Mouse (Mus musculus) layer of hippocampus, adult 11-12 months (tissue): ENCODE data around the gene Pcp4l1.
"Not testable (repeated sequence)": the region's sequence is repeated elsewhere in the genome, so short reads cannot be mapped to it uniquely, and the experiment has no call there.

Experiments
- DNase-seq: peaks from one replicate; pipeline ENCODE4 v3.0.0; 2022; ENCODE audit warnings: low spot score

Gene Pcp4l1

DNA sequence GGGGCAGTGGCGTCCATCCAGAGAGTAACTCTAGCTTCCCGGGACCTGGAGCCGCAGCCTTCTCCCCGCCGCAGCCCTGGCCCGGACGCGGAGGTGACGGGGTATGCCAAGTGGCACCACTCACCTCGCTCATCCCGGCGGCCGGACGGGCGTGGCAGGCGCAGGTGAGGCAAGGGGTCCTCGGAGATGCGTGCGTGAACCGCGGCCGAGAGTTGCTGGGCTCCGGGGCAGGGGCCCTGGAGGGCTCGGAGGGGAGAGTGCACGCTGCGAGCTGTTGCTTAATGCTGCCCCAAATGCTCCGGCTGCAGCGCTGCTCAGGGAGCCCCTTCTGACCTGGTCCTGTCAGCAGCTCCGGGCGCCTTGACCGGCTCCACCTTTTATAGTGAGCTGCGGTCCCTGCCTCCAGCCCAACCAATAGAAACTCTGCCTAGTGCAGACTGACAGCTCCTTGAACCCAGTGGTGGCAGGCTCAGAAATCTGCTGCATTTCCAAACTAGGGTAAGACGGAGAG, at the start of gene Pcp4l1:
Pcp4l1 (minus strand) TSS at position 382 of the 511 bp plus-strand sequence.
- peak; percentile 53 for DNase-seq

DNA sequence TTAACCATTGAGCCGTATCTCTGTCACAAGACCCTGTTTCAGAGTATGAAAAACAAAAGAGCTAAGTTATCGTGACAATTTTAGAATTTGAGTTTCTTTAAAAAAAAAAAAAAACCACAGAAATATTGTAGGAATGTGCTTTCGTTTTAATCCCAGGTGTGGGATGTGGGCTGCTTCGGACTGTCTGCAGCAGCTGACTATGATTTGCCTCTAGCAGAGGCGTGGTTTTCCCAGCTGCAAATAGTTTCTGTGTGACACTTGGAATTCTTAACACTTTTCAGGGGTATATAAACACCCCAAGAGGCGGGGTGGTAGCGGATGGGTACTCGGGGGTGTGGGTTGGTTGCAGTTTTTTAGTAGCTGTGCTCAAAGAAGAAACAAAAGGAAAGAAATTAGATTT, 49.3 kb upstream of the Pcp4l1 start:
- DNase-seq = no peak

DNA sequence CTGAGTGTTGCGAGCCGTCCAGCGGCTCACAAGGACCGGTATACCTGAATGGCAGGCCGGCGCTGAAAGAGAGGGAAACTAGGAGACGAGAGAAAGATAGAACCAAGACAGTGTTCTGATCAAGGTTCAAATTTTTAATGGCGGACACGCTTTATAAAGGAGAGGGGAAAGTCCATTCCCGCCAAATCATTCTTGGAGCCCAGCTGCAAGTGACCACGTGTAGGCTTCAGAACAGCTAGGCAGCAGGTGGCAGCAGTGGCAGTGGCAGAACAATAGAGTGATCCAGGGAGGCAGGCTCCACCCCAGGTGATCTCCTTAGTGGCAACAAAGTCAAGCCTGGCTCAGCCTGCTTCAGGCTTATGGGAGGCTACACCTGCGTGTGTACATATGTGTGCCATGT, 45.9 kb upstream of the Pcp4l1 start:
- DNase-seq = not testable (repeated sequence)

DNA sequence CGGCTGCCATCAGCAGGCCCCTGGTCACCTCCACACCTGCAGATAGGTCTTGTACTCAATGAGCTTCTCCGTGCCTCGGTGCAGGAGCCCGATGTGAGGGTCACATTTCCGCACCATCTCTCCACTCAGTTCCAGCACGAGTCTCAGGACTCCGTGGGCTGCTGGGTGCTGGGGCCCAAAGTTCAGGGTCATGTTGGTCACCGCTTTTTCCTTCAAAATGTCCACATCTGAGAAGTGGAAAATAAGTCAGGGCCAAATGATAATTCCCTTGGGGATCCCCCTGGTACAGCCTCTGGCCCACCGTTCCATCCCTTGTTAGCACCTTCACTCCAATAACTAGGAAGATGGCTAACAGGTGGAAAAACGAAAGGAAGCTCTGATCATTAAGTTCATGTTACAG, 44.8 kb upstream of the Pcp4l1 start:
- DNase-seq = no peak

DNA sequence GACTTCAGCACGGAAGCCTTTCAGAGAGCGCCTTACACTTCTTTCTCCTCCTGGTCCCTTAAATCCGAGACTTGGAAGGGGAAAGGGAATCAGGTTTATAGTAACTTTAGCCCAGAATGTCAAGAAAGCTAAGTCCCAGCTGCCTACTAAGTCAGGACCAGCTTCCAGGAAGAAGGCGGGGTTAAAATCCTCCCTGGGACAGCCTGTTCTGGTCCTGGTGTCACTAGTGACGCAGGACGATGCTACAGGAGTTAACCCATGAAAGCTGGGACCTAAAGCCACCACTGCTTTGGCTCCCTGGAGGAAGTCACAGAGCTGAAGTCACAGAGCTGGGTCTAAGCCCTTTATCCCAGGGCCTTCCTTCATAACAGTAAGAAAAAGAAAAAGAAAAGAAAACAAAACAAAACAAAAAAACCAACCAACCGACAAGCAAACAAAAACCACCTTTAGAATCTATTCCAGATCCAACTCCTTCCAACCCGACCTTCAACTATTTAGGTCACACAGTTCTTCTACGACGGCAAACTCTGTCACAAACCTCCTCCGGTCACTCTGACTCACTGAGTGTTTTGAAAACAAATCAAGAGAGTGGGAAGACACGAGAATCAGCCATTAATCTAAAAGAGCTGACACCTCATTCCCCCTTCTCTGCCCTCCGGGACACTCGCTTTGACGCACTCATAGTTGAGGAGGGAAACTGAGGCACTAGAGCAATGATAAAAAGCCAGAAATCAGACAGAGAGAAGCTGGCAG, 44.1 kb upstream of the Pcp4l1 start:
- no peak for DNase-seq

DNA sequence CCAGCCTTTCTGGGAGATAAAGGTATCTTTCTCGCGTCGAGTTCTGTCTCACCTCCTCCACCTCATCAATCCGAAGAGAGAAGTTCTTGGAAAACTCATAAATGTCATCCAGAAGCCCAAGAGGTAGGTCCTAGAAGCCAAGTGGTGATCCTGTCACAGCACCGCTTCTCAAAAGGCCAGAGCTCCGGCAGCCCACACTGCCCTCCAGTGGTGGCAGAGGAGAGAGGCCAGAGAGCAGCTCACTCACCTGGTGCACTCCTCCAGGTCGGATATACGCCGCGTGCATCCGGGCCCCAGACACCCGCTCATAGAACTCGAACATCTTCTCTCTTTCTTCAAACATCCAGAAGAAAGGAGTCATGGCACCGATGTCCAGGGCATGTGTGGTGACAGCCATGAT, 42.4 kb upstream of the Pcp4l1 start:
- peak; percentile 43 for DNase-seq

DNA sequence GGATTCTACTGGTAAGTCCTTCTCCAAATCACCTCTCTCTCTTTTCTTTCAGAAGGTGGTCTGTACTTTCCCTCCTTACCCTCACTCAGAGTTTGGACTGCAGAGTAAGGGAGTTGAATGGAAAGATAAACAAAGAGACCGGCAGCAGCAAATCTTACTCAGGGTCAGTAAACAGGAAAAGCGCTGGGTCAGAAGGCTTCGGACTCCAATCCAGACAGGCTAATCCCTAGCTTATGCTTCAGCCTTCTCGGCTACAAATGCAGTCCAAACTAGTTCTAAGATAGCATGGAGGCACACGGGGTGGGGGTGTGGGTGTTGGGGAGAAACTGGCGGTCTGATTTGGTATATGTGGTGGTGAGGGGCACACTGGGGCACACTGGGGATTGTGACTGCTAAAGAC, 41.4 kb upstream of the Pcp4l1 start:
- DNase-seq = no peak

DNA sequence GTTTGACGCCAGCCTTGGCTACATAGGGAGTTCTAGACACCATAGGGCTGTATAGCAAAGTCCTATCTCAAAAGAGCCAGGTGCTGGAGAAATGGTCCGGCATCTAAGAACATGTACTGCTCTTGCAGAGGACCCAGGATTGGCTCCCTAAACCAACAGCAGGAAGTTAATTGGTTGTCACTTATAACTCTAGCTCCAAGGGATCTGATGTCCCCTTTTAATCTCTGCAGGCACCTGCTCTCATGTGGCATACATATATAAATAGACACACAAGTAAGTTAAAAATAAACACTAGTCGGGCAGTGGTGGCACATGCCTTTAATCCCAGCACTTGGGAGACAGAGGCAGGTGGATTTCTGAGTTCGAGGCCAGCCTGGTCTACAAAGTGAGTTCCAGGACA, 39.7 kb upstream of the Pcp4l1 start:
- DNase-seq = no peak

DNA sequence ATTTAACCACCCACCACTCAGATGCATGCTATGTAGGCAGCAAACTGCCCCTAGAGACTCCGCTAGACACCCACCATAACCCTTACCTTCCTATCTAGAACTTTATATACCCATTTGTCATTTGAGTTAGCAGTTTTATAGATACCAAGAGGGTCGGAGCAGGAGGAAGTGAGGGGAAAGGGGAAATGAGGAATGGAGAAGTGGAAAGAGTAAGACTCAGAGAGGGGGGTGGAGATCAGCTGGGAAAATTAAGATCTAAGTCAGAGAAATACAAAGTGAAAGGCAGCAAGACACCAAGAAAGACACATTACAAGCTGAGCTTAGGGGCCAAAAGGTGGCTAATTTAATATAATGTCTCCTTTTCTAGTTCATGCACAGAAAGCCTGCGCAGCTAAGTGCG, 38.5 kb upstream of the Pcp4l1 start:
- no peak for DNase-seq

DNA sequence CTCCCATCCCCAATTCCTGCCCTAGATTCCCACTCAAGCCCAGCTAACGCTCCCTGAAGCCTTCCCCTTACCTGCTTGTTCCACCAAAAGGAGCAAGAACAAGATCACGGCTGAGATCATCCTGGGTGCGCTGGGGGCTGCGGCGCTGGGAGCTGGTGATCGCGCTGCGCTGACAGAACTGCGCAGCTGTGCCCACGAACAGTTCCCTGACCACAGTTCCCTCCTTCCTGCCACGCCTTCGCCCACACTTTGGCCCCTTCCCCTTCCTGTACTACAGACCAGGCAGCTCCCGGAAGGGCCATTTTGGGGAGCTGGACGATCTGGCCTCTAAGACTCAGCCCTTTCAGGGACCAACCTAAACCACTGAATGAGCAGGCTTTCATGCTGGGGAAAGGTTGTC, 38.1 kb upstream of the Pcp4l1 start, which contains the start of gene Fcer1g:
Fcer1g (minus strand) TSS at position 240 of the 400 bp plus-strand sequence.
- DNase-seq = no peak

DNA sequence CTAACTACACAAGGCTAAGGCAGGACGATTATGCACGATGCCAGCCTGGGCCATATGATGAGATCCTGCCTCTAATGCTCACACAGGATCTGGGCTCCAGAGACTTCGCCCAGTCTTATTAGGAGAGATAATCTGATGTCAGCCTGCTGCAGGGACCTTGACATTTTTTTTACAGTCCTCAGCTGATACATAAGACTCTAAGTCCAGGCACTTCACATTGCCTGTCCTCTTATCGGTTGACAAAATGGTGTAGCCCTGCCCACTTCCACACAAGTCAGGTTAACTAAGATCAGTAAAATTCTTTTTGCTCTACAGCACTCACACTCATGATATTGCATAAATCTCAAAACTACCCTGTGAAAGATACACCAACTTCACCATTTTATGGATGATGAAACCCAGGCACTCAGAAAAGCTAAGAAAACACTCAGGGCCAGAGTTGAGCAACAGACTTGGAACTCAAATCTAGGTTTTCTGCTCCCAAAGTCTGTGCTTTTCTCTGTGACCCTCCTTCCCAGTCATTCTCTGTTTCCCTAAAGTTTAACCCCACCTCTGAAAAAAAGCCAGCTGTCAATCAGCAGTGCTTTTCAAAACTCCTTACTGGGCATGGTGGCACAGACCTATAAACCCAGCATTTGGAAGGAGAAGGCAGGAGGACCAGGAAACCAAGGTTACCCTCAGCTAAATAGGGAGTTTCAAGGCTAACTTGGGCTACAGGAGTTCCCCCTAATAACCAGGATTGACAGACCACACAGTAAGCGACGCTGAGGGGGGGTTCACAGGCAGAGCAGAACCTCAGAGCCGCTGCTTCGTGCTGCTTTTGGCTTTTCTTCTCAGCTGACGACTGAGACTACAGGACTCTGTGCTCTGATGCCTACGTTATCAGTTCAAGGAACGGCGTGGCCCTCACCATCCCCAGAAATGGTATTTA, 37.0 kb upstream of the Pcp4l1 start:
- DNase-seq = no peak

DNA sequence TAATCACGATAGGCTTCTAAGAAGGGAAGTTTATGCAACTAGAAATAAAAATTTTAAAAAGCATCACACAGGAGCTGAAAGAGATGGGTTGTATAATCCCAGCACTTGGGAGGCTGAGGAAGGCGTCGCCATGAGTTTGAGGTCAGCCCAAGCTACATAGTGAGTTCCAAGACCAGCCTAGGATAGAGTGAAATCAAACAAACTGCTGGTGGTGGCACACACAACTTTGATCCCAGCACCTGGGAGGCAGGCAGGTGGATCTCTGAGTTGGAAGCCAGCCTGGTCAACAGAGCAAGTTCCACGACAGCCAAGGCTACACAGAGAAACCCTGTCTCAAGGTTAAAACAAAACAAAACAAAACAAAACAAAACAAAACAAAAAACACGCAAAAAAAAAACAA, 36.3 kb upstream of the Pcp4l1 start:
- no peak for DNase-seq

DNA sequence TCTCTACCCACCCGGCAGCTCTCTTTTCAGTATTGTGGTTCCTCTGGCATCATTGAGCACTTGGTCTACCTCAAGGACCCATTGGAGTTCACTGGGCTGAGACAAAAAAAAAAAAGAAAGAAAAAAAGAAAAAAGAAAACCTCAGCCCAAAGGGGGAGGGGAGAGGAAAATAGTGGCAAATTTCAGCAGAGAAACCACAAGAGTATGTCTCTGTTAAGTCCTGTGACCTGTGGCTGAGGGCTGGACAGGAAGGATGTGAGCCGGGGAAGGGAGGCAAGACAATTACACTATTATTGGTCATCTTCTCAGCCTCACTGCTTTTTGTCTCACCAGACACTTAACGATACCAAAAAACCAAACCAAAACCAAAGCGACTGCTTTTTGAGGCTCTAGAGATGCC, 35.8 kb upstream of the Pcp4l1 start:
- DNase-seq = no peak

DNA sequence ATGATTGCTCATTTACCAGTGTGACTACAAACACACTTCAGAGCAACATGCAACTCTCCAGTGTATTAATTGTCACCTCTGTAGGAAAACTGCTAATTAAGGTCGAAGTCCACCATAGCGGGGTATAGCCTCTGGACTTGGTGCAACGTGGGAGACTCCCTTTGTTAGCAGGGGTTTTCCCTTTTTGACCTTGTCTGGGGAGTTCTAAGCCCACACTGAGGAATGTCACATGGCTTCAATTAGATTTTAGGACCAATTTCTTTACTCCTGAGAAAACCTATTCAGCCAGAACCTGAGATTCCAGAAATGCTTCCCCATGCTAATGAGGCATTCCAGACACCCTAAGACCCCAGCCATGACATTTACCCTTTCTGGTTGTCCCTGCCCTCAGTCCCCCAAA, 34.1 kb upstream of the Pcp4l1 start:
- DNase-seq = no peak

DNA sequence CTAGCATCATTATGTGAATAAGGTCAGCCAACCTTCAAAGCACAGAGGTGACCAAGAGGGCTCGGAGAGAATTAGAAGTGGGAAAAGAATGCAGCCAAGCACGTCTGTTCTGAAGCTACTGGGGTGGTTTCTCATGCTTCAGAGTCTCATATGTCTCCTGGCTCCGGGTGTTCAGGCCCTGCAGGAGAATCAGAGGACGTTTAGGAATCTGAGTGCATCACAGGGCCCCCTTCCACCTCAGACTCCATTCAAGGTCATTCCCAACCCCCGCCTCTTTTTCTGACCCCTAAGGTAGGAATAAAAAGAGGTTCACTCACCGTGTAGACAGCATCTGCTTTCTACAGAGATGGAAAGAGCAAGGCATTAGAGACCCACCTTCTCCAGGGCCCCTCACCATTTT, 33.7 kb upstream of the Pcp4l1 start:
- no peak for DNase-seq

DNA sequence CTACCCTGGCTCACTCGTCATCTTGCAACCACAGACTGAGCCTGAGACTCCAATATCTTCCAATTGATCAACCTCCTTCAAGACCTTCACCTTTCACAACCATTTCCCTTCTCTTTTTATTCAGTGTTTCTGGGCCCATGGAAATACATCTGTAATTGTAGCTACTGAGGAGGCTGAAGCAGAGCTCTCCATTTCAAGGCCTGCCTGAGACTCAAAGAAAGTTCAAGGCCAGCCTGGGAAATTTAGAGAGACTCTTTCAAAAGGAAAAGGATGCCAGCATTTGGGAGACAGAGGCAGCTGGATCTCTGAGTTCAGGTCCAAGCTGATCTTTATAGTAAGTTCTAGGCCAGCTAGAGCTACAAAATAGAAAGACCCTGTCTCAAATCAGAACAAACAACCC, 31.8 kb upstream of the Pcp4l1 start:
- DNase-seq = no peak

DNA sequence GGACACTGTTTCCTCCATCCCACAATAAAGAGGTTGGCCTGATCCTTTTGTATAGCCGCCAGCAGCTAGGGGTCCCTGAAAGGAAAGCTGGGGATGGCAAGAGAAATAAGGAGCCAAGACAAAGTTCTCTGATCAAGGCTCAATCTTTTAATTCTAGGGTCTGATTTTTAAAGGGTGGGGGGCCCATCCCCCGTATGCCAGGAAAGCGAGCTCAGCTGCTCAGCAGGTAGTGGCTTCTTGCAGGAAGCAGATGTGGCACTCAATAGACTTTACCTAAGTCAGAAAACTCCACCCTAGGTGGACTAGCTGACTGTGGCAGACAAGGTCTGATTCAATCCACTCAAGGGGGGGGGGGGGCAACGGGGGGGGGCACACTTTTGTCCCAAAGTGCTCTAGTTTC, 30.7 kb upstream of the Pcp4l1 start:
- DNase-seq = no peak

DNA sequence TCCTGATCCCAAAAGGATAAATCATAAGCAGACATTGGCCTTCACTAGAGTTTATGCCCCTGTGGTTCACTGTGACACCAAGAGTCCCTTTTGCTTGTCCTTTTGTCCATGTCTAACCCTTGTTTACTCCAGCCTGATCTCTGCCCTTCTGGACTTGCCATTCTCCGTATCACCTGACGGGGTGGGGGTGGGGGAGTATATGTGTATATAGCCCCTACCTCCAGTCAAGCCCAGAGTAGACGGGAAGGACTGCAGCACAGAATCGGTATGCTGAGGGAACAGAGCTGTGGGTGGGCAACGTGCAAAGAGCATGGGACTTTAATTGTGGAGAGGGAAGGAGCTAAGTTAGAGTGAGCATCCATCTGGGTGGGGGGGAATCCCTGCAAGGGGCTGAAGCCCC, 28.8 kb upstream of the Pcp4l1 start, which contains the start of gene Apoa2:
Apoa2 (plus strand) TSS at position 198 of the 400 bp plus-strand sequence.
- DNase-seq = no peak

DNA sequence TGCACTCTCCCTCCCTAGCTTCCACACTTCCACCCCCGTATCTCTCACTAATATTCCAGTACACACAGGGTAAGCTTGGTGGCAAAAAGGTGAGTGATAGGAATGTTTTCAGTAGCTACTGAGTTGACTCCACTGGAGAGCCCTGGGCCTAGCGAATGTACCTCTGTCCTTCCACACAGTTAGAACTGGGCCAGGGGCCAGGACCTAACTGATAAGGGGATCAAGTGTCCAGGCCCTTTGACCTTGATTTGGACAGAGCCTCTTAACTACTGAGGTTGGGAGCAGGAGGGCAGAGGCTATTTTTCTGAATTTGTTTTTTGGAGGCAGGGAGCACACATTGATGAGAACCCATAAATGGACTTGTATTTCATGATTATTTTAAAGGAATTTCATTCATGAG, 27.7 kb upstream of the Pcp4l1 start:
- DNase-seq = no peak

DNA sequence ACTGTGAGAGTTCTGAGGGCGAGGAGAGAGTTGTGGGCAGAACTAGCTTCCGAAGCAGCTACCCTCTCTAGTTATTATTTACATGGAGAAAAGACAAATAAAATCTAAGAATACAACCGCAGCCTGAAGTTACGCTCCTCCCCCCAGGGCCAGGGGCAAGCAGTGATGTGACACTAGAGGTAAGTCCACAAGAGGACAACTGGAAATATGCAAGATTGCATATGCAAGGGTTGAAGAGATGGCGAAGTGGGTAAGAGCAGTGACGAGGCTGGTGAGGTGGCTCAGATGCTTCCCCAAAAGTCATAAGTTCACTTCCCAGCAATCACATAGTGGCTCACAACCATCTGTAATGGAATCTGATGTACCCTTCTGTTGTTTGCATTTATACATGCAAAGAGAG, 27.1 kb upstream of the Pcp4l1 start:
- DNase-seq = no peak

DNA sequence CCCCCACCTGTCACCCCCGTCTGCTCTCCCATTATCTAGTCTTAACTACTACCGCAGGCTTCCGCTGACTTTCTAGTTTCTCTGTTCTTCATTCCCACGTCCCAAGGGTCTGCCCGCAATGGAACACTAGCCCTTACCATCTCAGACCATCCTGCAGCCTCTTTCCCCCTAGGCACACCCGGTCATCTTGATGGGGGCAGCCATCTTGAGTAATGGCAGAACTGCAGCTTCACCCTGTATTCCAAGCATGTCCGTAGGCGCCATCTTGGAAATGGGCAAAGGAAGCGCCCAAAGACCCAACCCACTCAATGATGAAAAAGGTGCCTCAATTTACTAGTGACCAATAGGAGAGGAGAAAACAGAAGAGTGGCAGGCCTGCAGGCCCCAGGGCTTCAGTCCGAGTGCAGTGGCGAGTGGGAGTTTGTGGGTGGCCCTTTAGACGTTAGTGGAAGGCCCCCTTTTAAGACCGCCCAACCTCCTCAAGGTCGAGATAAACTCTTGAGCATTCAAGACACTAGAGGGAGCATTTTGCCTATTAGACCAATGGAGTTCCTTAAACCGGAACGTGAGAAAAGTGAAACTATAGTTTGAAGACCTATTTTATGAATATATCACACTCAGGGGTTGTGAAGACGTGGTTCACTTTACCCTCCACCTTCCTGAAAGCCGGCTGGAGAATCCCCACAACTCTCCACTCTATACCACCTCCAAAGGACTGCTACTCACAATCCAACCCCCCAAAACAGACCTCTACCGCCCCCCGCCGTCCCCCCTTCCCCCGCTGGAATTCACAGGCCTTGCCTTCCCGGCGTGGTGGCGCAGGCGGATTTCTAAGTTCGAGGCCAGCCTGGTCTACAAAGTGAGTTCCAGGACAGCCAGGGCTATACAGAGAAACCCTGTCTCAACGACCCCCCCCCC, 26.4 kb upstream of the Pcp4l1 start, which contains the start of gene Tomm40l:
Tomm40l (minus strand) TSS at position 277 of the 918 bp plus-strand sequence.
- peak; percentile 97 for DNase-seq
